Mouse (Mus musculus): ENCODE results near the gene Pla1a.
"Not testable (repeated sequence)": the region's sequence is repeated elsewhere in the genome, so short reads cannot be mapped to it uniquely, and the experiment has no call there.

The Pla1a gene

DNA sequence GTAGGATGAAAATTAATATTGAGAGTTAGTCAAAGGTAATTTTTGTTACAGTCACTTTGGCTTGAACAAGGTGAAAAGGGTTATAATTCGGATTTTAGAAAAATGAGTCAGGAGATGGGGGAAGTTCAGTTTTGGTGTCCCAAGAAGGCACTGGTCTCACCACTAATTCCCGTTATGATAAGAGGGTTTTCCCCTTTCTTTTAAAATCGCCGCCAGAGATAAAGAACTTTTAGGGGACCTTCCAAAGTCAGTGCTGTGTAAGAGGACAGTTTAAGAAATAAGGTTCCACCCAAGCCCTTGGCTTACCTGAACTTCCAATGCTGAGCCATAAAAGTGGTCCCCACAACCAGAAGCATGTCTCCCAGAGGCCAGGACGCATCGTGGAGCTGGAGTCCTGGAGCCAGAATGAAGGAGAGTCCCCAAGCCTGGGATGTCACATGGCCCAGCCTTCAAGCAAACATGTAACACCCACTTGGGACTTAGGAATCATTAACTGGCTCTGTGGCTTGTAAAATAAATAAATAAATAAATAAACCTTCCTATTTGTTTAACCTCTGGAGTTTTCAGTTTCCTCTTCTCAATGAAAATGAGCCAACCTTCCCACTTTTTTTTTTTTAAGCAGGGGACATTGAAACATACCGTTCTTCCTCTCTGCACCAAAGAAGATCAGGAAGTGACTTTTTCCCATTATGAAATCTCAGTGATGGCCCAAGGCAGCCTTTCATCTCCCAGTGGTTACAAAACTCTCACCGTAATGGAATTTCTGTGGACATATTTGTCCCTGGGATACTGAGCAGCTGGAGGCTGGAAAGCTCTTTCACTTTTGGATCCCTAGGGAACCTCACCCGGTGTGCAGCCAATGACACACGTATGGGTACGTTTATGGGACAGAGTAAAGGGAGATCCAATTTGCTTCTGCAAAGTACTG lies at the start of gene Pla1a:
Pla1a (minus strand) TSS at position 648 of the 928 bp plus-strand sequence.
- in situ Hi-C loops (cut with MboI, MseI): loop anchor here (10.0 kb wide), 1 partner anchor 472 kb away; no protein-coding TSS in a partner anchor

DNA sequence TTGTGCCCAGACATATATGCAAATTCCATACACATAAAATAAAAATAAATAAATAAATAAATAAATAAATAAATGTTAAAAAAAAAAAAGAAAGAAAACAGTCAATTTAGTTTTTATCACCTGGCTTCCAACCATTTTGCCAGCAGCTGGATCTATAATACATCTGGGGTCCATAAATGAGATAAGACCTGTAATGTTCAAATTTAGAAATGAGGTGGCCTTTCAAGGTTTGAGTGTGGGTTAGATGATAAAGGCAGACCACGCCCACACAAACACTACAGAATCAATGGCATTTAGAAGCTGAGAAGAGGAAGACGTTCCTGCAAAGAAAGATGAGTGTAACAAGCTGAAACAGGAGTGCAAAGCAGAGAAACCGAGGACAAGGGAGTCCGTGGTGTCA lies 48.4 kb upstream of the Pla1a start:
- in situ Hi-C loops (cut with MboI, MseI): loop anchor here (10.0 kb wide), 1 partner anchor 137 kb away; the partner anchor contains the start of genes Cox17, Gm21987 and Maats1

DNA sequence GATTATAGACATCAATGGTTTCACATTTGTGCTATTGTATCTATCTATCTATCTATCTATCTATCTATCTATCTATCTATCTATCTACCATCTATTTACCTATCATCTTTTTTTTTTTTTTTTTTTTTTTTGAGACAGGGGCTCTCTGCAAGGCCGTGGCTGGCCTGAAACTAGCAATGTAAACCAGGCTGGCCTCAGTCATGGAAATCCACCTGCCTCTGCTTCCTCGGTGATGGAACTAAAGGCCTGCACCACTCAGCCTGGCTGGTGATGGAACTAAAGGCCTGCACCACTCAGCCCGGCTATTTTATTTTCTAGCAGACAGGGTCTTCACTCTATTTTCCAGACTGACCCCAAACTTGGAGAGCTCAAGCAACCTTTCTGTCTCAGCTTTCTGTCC lies 45.4 kb upstream of the Pla1a start:
- in situ Hi-C loops (cut with MboI, MseI): no loop called here

DNA sequence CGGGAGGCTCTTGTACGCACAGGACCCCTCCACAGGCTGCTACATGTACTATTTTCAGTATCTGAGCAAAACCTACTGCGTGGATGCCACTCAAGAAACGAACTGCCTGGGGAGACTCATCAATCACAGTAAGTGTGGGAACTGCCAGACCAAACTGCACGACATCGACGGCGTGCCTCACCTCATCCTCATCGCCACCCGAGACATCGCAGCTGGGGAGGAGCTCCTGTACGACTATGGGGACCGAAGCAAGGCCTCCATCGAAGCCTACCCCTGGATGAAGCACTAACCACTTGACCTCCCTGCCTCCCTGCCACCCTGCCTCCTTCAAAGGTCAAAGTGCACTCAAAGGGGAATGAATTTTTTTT lies 44.3 kb upstream of the Pla1a start:
- in situ Hi-C loops (cut with MboI, MseI): not testable (repeated sequence)

DNA sequence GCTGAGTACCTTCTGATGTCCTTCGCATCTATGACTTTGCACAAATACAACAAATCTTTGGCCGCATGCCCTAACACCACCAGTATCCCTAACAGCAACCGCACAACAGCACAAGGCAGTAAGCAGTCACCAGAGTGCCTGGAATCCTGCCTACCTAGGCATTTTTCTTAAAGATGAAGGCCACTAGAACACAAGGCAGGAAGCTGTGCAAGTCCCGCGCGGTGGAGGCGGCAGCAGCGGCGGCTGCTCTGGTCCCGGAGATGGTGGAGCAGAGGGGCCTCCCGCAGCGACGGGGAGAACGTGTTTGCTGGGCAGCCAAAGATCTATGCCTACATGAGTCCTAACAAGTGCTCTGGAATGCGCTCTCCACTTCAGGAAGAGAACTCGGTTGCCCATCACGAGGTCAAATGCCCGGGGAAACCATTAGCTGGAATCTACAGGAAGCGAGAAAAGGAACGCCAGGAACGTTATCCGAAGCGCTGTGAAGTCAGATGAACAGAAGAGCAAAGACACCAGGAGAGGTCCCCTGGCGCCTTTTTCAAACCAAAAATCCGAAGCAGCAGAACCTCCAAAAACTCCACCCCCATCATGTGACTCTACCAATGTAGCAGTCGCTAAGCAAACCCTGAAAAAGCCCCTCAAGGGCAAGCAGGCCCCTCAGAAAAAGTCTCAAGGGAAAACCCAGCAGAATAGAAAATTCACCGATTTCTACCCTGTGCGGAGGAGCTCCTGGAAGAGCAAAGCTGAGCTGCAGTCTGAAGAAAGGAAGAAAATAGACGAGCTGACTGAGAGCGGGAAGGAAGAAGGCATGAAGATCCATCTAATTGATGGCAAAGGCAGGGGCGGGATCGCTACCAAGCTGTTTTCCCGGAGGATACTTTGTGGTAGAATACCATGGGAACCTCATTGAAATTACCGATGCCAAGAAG lies 43.6 kb upstream of the Pla1a start:
- in situ Hi-C loops (cut with MboI, MseI): no loop called here

DNA sequence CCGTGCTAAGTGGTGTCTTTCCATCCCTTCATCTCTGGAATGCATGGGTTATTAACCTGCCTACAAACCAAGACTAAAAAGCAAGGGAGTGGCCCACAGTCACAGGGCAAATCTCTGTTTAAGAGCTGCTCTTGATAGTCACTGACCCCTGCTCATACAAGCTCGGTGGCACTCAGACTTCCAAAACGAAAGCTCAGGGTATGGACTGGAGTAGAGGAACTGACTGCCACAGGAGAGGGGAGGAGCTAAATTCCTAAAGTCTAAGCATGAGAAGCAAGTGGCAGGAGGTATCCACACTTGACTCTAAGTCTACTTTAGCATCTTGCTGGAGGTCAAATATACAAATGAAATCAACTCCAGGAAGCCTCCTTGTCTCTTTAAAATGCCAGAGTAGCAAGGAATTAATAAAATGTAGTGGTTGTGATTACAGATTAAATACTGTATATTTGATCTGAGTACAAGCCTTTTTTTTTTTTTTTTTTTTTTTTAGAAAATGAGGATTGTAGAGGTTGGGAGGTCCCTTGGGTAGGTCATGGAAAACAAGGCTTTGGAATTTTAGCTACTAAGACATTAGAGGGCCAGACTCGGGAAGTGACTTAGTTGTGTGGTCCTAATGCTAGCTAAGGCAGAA lies 42.9 kb upstream of the Pla1a start:
- in situ Hi-C loops (cut with MboI, MseI): no loop called here

DNA sequence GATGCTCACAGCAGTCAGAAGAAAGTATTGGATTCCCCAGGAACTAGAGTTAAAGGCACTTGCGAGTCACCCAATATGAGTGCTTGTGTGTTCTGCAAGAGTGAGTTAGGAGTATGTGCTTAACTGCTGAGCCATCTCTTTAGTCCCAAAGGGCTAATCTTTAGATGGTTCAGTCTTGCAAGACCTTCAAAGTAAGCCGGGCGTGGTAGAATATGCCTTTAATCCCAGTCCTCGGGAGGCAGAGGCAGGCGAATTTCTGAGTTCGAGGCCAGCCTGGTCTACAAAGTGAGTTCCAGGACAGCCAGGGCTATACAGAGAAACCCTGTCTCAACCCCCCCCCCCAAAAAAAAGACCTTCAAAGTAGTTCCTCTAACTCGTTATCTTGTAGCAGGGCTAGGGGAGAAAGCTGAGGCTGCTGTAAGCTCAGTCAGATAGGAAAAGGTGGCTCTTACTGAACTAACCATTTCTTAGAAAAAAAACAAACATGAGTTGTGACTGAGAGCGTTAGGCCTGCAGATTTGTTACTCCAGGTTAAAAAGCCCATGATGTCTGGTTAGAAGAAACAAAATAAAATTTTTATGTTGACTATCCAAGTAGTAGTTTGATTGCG lies 41.8 kb upstream of the Pla1a start:
- in situ Hi-C loops (cut with MboI, MseI): loop anchor here (25.0 kb wide), 1 partner anchor 787 kb away; no protein-coding TSS in a partner anchor

DNA sequence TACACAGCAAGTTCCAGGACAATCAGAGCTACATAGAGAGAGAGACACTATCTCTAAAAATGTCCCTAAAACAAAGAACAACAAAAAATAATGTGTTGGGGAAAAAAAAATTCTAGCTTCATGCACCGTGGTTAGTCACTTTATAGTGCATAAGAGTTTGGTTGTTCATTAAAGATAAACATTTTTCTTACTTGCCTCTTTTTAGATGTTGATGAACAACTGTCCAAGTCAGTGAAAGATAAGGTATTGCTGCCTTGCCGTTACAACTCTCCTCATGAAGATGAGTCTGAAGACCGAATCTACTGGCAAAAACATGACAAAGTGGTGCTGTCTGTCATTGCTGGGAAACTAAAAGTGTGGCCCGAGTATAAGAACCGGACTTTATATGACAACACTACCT lies 40.7 kb upstream of the Pla1a start:
- in situ Hi-C loops (cut with MboI, MseI): loop anchor here (25.0 kb wide), 1 partner anchor 786 kb away; no protein-coding TSS in a partner anchor

DNA sequence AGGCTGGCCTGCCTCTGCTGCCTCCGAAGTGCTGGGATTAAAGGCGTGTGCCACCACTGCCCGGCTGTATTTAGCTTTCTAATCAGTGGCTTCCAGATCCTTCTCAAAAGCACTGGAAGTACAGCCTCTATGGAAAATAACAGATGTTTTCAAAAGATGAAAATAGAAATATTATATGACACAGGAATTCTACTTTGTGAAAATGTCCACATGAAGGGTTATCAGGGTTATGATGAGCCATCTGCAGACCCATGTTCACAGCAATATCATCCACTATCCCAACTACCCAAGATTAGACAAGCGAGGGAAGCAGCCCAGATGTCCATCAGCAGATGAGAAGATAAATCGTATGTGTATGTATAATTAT lies 39.5 kb upstream of the Pla1a start:
- in situ Hi-C loops (cut with MboI, MseI): loop anchor here (25.0 kb wide), 1 partner anchor 785 kb away; no protein-coding TSS in a partner anchor

DNA sequence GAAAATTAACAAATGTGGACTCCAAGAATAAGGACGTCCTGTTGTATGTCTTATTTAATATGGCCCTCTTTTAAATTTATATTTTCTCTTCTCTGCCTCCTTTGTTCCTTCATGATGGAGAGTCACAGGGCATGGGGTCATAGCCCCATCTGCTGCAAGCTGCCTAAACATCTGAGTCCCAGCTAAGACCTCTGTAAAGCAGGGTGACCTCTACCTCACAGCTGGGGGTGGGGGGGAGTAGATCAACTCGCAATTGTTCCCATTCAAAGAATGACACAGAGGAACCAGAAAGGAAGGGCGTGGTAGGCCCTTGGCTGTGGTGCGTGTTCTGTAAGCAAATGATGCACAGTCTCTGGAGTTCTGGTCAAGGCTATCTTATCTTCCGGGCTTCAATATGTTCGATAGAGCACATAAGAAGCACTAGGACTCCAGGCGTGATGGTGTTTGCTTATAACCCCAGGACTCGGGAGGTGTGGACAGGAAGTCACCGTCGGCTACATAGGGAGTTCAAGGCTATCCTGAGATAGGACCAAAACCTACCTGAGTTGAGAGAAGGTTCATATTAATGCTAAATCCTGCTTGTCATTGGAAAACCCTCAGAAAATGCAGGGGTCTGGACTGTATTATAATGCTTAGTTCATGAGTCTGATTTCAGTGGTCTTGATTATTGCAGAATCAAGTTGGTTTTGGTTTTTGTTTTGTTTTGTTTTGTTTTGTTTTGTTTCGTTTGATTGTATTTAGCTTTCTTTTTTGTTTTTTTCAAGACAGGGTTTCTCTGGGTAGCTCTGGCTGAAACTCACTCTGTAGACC lies 39.0 kb upstream of the Pla1a start:
- in situ Hi-C loops (cut with MboI, MseI): loop anchor here (25.0 kb wide), 1 partner anchor 785 kb away; no protein-coding TSS in a partner anchor

DNA sequence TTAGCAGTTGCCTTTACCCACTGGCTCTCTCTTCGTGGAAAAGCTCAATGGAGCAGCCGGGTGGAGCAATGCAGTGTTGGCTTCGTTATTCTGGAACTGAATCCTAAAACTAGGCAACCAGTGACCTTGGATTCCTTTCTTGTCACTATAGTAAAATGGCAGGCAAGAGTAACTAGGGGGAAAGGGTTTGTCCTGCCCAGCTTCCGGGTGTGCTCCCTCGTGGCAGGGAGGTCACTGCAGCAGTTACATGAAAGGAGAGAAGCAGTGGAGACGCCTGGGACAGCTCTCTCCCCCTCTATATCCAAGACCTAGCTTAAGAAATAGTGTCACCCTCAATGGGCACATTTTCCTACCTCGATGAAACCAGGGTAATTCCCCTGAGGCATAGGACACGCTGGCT lies 36.5 kb upstream of the Pla1a start:
- in situ Hi-C loops (cut with MboI, MseI): loop anchor here (25.0 kb wide), 1 partner anchor 782 kb away; no protein-coding TSS in a partner anchor

DNA sequence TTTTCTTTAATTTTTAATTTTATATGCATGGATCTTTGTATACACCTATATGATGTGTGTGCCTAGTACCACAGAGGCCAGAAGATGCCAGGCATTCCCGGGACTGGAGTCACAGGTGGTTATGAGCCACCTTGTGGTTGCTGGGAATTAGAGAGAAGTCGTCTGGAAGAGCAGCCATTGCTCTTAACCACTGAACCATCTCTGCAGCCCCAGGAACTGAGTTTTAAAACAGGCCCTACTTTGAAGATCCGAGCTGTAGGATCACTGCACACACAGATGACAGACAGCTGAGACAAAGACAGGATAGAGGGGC lies 35.7 kb upstream of the Pla1a start:
- in situ Hi-C loops (cut with MboI, MseI): loop anchor here (25.0 kb wide), 1 partner anchor 781 kb away; no protein-coding TSS in a partner anchor

DNA sequence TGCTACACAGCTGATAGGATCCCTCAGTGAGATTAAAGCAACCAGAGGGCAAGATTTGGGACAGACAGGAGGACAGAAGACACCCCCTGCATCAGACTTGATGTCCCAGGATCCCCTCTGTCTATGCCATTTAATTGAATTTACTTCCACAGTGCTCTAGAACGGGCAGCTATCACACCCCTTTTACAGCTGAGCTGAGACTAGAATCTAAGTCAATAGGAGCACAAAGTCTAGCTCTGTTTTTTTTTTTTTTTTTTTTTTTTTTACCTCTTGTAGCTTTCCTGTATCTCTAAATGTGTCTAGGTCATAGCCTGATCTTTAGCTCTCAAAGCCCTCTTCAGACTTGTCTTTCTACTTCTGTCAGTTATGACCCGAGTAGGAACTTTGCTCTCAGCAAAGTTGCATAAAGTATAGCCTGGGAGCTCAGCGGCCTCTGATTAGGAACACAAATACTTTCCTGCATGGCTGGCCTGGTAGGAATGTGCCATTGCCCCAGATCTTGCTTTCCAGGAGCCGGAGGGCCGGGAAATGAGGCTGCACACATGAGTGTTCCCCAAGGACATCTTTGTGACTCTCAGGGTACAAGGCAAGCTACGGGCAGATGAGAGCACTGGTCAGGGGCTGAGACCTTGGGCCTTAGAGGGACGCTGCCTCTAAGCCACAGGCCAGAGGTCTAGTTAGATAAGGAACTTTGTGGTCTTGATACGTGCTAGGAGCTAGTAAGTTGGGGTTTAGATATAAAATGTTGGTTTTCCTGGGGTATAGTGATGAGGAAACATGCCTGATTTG lies 35.2 kb upstream of the Pla1a start:
- in situ Hi-C loops (cut with MboI, MseI): loop anchor here (25.0 kb wide), 1 partner anchor 781 kb away; no protein-coding TSS in a partner anchor

DNA sequence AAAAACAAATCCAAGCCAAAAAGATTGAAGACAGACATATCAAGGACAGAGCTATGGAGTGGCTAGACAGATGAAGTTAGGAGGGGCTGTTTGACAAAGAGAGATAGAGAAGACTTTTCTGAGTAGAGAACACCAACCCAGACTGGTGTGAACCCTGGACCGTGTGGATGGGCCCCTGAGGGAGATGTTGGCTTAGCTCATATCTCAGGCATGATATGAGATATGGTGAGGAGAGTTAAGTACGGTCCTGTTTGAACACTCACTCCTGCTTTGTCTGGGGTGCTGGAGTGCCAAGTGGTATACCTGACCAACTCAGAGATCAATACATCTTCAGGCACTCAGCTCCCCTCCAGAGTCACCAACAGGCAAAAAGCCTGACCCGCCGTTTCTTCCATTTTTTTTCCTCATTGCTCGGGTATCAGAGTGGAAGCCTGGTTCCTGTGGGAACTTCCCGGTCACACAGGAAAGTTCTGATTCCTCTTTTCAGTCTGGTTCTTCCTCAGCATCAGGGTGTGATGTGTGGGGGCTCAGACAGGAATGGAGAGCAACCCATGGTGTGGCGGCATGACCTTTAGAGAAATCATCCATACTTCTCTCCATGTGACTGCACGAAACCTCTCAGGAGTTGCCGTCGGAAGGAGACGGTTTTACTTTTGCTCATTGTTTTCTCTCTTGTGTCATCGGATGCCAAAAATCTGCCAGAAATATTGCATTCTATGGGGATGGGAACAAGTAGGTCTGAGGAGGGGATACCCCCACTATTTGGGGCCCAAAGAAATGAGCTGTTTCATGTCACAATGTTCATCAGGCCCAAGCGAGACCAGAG lies 34.4 kb upstream of the Pla1a start:
- in situ Hi-C loops (cut with MboI, MseI): loop anchor here (25.0 kb wide), 1 partner anchor 780 kb away; no protein-coding TSS in a partner anchor

DNA sequence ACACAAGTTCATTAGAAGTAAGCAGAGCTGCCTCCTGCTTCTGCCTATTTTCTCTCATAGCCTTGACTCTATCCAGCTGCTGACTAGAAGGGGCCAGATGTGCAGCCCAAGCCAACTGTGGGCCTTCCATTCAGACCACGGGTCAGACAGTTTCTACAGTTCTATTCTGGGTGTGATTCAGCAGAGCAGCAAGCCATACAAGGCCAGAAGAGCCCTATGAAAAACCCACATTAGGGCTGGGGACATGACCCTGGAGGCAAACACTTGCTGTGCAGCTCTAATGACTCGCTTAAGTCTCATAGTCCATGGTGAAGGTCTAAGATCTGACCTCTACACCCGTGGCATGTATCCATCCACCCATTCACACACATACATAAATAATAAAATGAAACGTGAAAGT lies 33.1 kb upstream of the Pla1a start:
- in situ Hi-C loops (cut with MboI, MseI): loop anchor here (25.0 kb wide), 1 partner anchor 779 kb away; no protein-coding TSS in a partner anchor

DNA sequence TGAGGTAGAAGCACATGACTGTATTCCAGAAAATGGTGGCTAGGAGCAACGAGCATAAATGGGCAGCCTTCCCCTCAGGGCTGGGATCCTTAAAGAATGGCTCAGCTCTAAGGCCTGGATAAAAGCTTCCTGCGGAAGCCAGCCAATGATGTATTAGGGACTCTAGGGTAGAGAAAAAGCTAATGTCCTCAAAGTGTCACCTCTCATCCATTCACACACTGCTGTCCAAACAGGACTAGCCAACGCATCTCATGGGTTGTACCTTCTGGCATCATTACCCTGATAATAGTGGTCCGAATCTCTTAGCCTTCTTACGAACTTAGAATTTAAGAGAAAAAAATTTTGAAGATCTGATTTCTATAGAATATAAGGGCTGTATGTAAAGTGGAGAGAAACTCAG lies 30.4 kb upstream of the Pla1a start:
- in situ Hi-C loops (cut with MboI, MseI): loop anchor here (25.0 kb wide), 1 partner anchor 776 kb away; no protein-coding TSS in a partner anchor

DNA sequence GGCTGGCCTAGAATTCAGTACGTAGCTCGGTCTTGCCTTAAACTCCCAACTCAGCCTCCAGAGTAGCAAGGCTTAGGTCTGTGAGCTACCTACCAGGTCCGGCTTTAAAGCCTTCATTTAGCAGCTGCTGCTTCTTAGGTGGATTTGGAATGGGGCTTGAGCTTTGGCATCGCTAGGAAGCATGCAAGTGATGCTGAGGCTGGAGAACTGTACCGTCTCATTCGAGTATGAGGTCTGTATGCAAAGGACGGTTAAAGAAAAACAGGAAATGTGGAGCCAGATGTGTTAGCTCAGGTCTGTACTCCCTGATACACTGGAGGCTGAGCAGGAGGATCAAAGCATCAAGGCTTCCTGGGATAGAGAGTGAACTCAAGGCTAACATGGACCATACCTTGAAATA lies 29.2 kb upstream of the Pla1a start:
- in situ Hi-C loops (cut with MboI, MseI): loop anchor here (25.0 kb wide), 1 partner anchor 775 kb away; no protein-coding TSS in a partner anchor

DNA sequence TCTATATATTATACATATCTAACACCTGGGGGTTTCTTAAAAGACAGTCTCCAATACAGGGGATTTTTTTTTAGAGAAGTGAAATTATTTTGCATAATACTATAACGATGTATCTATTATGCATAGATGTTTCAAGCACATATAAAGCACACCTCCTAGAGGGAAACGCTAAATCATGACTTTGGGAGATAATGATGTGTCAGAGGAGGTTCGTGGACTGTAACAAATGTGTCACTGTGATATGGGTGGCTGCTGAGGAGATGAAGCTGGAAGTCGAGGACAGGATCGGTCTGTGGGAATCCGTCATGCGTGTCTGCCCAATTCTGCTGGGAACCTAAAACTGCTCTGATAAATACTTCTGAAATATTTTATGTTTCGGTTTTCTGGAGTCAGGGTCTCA lies 28.8 kb upstream of the Pla1a start:
- in situ Hi-C loops (cut with MboI, MseI): loop anchor here (25.0 kb wide), 1 partner anchor 774 kb away; no protein-coding TSS in a partner anchor

All from regulatory T cell (primary cell).